In genomic region chr15:97787148-97787798, GRCm38 (mm10) we compare ENCODE assay signal across 11 mouse cellular contexts. TPM values are rescaled to one million over a fixed set of nuclear protein-coding genes. Genes with fewer than 3 reads are reported as not detected.
A peak's percentile ranks its signal among the peaks of the same experiment; 100 is the strongest.
DNase-seq lines count a peak whose midpoint lies in the region; ATAC-seq and TF ChIP-seq lines count a peak whose summit lies in the region.
"Had no signal": no experiment of that assay in that cellular context is flagged by ENCODE, and none has a peak within 500 bp of the region (broad histone marks: within the 10 kb centered on the region; RNA-seq: fewer than 3 reads in every experiment).

No protein-coding gene starts in this region.

- H3K36me3 ChIP-seq in erythroblast, embryonic 14.5 days (ENCODE audit: control insufficient read depth) = peaks cover 60% of the 10 kb centered on the region
- H3K36me3 ChIP-seq in kidney, adult 2 months (ENCODE audit: control insufficient read depth, insufficient read depth, low read length) = no peaks in the 10 kb centered on the region
- peaks cover 18% of the 10 kb centered on the region for H3K36me3 ChIP-seq in kidney, embryonic 15.5 days
- H3K36me3 ChIP-seq in liver, embryonic 14.5 days (replicated peaks; ENCODE audit: control insufficient read depth, insufficient read depth, low read depth) = peaks cover 6% of the 10 kb centered on the region; the same call in 1 of the 2 replicates

- H3K9me3 ChIP-seq in erythroblast, embryonic 14.5 days (ENCODE audit: control insufficient read depth, low read length) = no peaks in the 10 kb centered on the region
- no peaks in the 10 kb centered on the region for H3K9me3 ChIP-seq in kidney, embryonic 15.5 days (replicated peaks)
- H3K9me3 ChIP-seq in liver, embryonic 14.5 days (ENCODE audit: control insufficient read depth, low read length) = no peaks in the 10 kb centered on the region
- H3K9me3 ChIP-seq: limb, embryonic 12.5 days had no signal

- H3K4me2 ChIP-seq in kidney, embryonic 15.5 days = no peak overlapping the region
- H3K4me2 ChIP-seq in liver, embryonic 14.5 days (ENCODE audit: low read depth) = peak overlapping the region; percentile 74
- H3K4me2 ChIP-seq: limb, embryonic 12.5 days had no signal

- DNase-seq in kidney, adult 2 months = no peak
- DNase-seq in MEL-GATA-1-ER (ENCODE audit: extremely low read depth, low read depth) = peak; percentile 63
- DNase-seq in liver, embryonic 14.5 days (ENCODE audit: low read depth in 3 of 3, low spot score in 3 of 3) = no peak
- no peak for DNase-seq in frontal cortex, postnatal 25 days (ENCODE audit: low spot score in 2 of 2)
- DNase-seq in left cerebral cortex, adult 9 months (ENCODE audit: low spot score in 2 of 2) = no peak
- DNase-seq: kidney, postnatal 4 days had no signal

- no peak for TF ChIP-seq POLR2A in kidney, adult 2 months (IDR thresholded peaks at IDR 0.05; ENCODE audit: low read depth, low read length)

- H3K4me1 ChIP-seq in erythroblast, embryonic 14.5 days (ENCODE audit: control insufficient read depth) = peaks cover 78% of the 10 kb centered on the region
- peaks cover 33% of the 10 kb centered on the region for H3K4me1 ChIP-seq in kidney, adult 2 months (ENCODE audit: control insufficient read depth, insufficient read depth, low read length)
- peaks cover 56% of the 10 kb centered on the region for H3K4me1 ChIP-seq in kidney, embryonic 15.5 days
- H3K4me1 ChIP-seq in liver, embryonic 14.5 days (replicated peaks; ENCODE audit: control insufficient read depth in 2 of 2, insufficient read depth in 2 of 2, low read length in 1 of 2) = peaks cover 25 to 32% of the 10 kb centered on the region in 2 experiments

- peaks cover 13% of the 10 kb centered on the region for H3K27me3 ChIP-seq in erythroblast, embryonic 14.5 days (ENCODE audit: control insufficient read depth)
- no peaks in the 10 kb centered on the region for H3K27me3 ChIP-seq in kidney, adult 2 months (replicated peaks; ENCODE audit: control insufficient read depth, insufficient read depth, low read length)
- H3K27me3 ChIP-seq in kidney, embryonic 15.5 days = peaks cover 6% of the 10 kb centered on the region; the same call in 1 of the 2 replicates
- H3K27me3 ChIP-seq in liver, embryonic 14.5 days (ENCODE audit: control insufficient read depth, insufficient read depth, low read length) = peaks cover 4% of the 10 kb centered on the region
- H3K27me3 ChIP-seq: Patski had no signal

- H3K4me3 ChIP-seq in erythroblast, embryonic 14.5 days (replicated peaks) = peak overlapping the region; percentile 99
- no peak overlapping the region for H3K4me3 ChIP-seq in kidney, adult 2 months (ENCODE audit: insufficient read depth, low read depth, low read length)
- no peak overlapping the region for H3K4me3 ChIP-seq in kidney, embryonic 15.5 days (replicated peaks)
- peak overlapping the region; percentile 11 to 83; a peak in 3 of 4 replicates for H3K4me3 ChIP-seq in liver, embryonic 14.5 days (ENCODE audit: insufficient read depth in 1 of 2, low read depth in 2 of 2, low read length in 2 of 2)
- H3K4me3 ChIP-seq: limb, embryonic 12.5 days had no signal

- H3K27ac ChIP-seq in kidney, adult 2 months (ENCODE audit: insufficient read depth, low read depth, low read length) = peak overlapping the region; percentile 9; the same call in 1 of the 2 replicates
- H3K27ac ChIP-seq in kidney, embryonic 15.5 days = no peak overlapping the region
- peak overlapping the region; percentile 96 for H3K27ac ChIP-seq in liver, embryonic 14.5 days
- H3K27ac ChIP-seq: limb, embryonic 12.5 days had no signal

- WGBS in kidney, adult 2 months = 80% methylated on average over 7 of the region's 7 CpGs
- 76% methylated on average over 7 of the region's 7 CpGs for WGBS in kidney, embryonic 15.5 days
- WGBS in liver, embryonic 14.5 days (ENCODE audit: insufficient replicate concordance) = 39% methylated on average over 7 of the region's 7 CpGs

- no peak for ATAC-seq in erythroblast, adult 5-6 weeks (replicated peaks; ENCODE audit: low FRiP score, poor library complexity, severe bottlenecking)
- no peak for ATAC-seq in kidney, embryonic 15.5 days (replicated peaks; ENCODE audit: low FRiP score)
- ATAC-seq in liver, embryonic 14.5 days (ENCODE audit: insufficient read depth) = no peak
- ATAC-seq: Patski had no signal

- no peak overlapping the region for H3K9ac ChIP-seq in kidney, embryonic 15.5 days
- peak overlapping the region; percentile 89 for H3K9ac ChIP-seq in liver, embryonic 14.5 days (replicated peaks)
- H3K9ac ChIP-seq: limb, embryonic 12.5 days had no signal

- no peak for TF ChIP-seq CTCF in kidney, adult 2 months (conservative IDR thresholded peaks at IDR 0.05; ENCODE audit: insufficient read depth, insufficient read length, low read depth, low read length)
- TF ChIP-seq CTCF in liver, embryonic 14.5 days (IDR thresholded peaks at IDR 0.05; ENCODE audit: low read depth) = no peak

- TF ChIP-seq EP300 in liver, embryonic 14.5 days (IDR thresholded peaks at IDR 0.05; ENCODE audit: low read depth) = no peak

RNA-seq across cellular contexts. Expression of gene Slc48a1, which starts 9.0 kb away (rescaled TPM):
- 32.7 and 39.5 TPM in 2 replicates for polyA plus RNA-seq in erythroblast, embryonic 14.5 days (2012)
- 187 and 225 TPM in 2 replicates for total RNA-seq in erythroblast, adult 5-6 weeks (2015; ENCODE audit: low replicate concordance)
- 172 and 185 TPM in 2 replicates for total RNA-seq in erythroblast, adult 5-6 weeks (2017; ENCODE audit: low replicate concordance)
- polyA plus RNA-seq in kidney, adult 2 months (2012; rRNA removed) = 182 and 203 TPM in 2 replicates
- 57.5 and 58.8 TPM in 2 replicates for polyA plus RNA-seq in kidney, embryonic 15.5 days (2015; fragmentation: Nextera tagmentation; extraction: Ambion mirVana)
- 35.0 and 47.8 TPM in 2 replicates for polyA plus RNA-seq in liver, embryonic 14.5 days (2012; rRNA removed)
- 73.9 and 74.7 TPM in 2 replicates for polyA plus RNA-seq in liver, embryonic 14.5 days (2014; fragmentation: Nextera tagmentation; extraction: Ambion mirVana)

RNA-seq across cellular contexts. Expression of gene Rapgef3, which starts 19.5 kb away (rescaled TPM):
- 0.04 TPM in 1 of 2 replicates, not detected in the other for polyA plus RNA-seq in erythroblast, embryonic 14.5 days (2012)
- not detected in 2 replicates for total RNA-seq in erythroblast, adult 5-6 weeks (2015; ENCODE audit: low replicate concordance)
- total RNA-seq in erythroblast, adult 5-6 weeks (2017; ENCODE audit: low replicate concordance) = 2.3 and 2.6 TPM in 2 replicates
- 136 and 184 TPM in 2 replicates for polyA plus RNA-seq in kidney, adult 2 months (2012; rRNA removed)
- polyA plus RNA-seq in kidney, embryonic 15.5 days (2015; fragmentation: Nextera tagmentation; extraction: Ambion mirVana) = 23.0 and 29.7 TPM in 2 replicates
- 2.2 and 2.3 TPM in 2 replicates for polyA plus RNA-seq in liver, embryonic 14.5 days (2012; rRNA removed)
- polyA plus RNA-seq in liver, embryonic 14.5 days (2014; fragmentation: Nextera tagmentation; extraction: Ambion mirVana) = 0.84 and 0.95 TPM in 2 replicates

RNA-seq across cellular contexts. Expression of gene Endou, which starts 56.1 kb away (rescaled TPM):
- polyA plus RNA-seq in erythroblast, embryonic 14.5 days (2012) = not detected in 2 replicates
- total RNA-seq in erythroblast, adult 5-6 weeks (2015; ENCODE audit: low replicate concordance) = not detected in 2 replicates
- total RNA-seq in erythroblast, adult 5-6 weeks (2017; ENCODE audit: low replicate concordance) = not detected in 2 replicates
- polyA plus RNA-seq in kidney, adult 2 months (2012; rRNA removed) = 2.4 and 2.9 TPM in 2 replicates
- polyA plus RNA-seq in kidney, embryonic 15.5 days (2015; fragmentation: Nextera tagmentation; extraction: Ambion mirVana) = 0.36 and 0.85 TPM in 2 replicates
- polyA plus RNA-seq in liver, embryonic 14.5 days (2012; rRNA removed) = 0.01 and 0.02 TPM in 2 replicates
- polyA plus RNA-seq in liver, embryonic 14.5 days (2014; fragmentation: Nextera tagmentation; extraction: Ambion mirVana) = not detected in 2 replicates

RNA-seq across cellular contexts. Expression of gene Hdac7, which starts 57.0 kb away (rescaled TPM):
- polyA plus RNA-seq in erythroblast, embryonic 14.5 days (2012) = 0.45 and 0.62 TPM in 2 replicates
- total RNA-seq in erythroblast, adult 5-6 weeks (2015; ENCODE audit: low replicate concordance) = 3.5 and 7.7 TPM in 2 replicates
- total RNA-seq in erythroblast, adult 5-6 weeks (2017; ENCODE audit: low replicate concordance) = 1.1 and 3.8 TPM in 2 replicates
- polyA plus RNA-seq in kidney, adult 2 months (2012; rRNA removed) = 41.6 and 45.4 TPM in 2 replicates
- 29.9 and 35.2 TPM in 2 replicates for polyA plus RNA-seq in kidney, embryonic 15.5 days (2015; fragmentation: Nextera tagmentation; extraction: Ambion mirVana)
- polyA plus RNA-seq in liver, embryonic 14.5 days (2012; rRNA removed) = 8.6 and 11.3 TPM in 2 replicates
- 4.7 and 6.6 TPM in 2 replicates for polyA plus RNA-seq in liver, embryonic 14.5 days (2014; fragmentation: Nextera tagmentation; extraction: Ambion mirVana)

Comparison
In these comparisons a context has a peak if more than half of its experiments do, and no peak if none do; other contexts are left out.
1. H3K4me3 ChIP-seq: peak in erythroblast, embryonic 14.5 days (single experiment) and liver, embryonic 14.5 days (2 of 2); none in kidney, adult 2 months (single experiment) and kidney, embryonic 15.5 days (single experiment).